Mouse (Mus musculus): ENCODE data around the gene Ppfibp1. TPM values are rescaled to one million over a fixed set of nuclear protein-coding genes. Genes with fewer than 3 reads are reported as not detected.

Gene Ppfibp1
- polyA plus RNA-seq, 1 experiment from 2014 or later = 45.7 TPM

GRCm38 (mm10) chr6:146909725-146910489 lies 21.6 kb downstream of the Ppfibp1 start:
- H3K9me3 ChIP-seq (replicated peaks; ENCODE audit: control insufficient read depth, low read length) = no peaks in the 10 kb centered on the region
- no peak overlapping the region for H3K4me2 ChIP-seq (ENCODE audit: low read depth, low read length)
- no peak overlapping the region for H3K4me3 ChIP-seq (ENCODE audit: low read depth, low read length)
- peaks cover 2% of the 10 kb centered on the region; the same call in 1 of the 2 replicates for H3K4me1 ChIP-seq (ENCODE audit: control insufficient read depth, insufficient read depth, low read length)
- no peaks in the 10 kb centered on the region for H3K27me3 ChIP-seq (ENCODE audit: control insufficient read depth, insufficient read depth, low read length)
- 83% methylated on average over 5 of the region's 5 CpGs for WGBS
- no peak for DNase-seq (ENCODE audit: low spot score)
- ATAC-seq (replicated peaks; ENCODE audit: insufficient number of reproducible peaks, low FRiP score, low TSS enrichment, low read depth) = no peak
- no peak overlapping the region for H3K9ac ChIP-seq (replicated peaks; ENCODE audit: low read length)
- no peaks in the 10 kb centered on the region for H3K36me3 ChIP-seq (replicated peaks; ENCODE audit: control insufficient read depth, insufficient read depth, low read depth, low read length)
- no peak overlapping the region for H3K27ac ChIP-seq (replicated peaks; ENCODE audit: low read depth, low read length)

- Histone ChIP-seq H3K4me2 (ENCODE audit: low read depth, low read length) (no peak overlapping the region), H3K4me3 (ENCODE audit: low read depth, low read length) (no peak overlapping the region), H3K4me1 (ENCODE audit: control insufficient read depth, insufficient read depth, low read length) (peaks cover 2% of the 10 kb centered on the region; the same call in 1 of the 2 replicates), H3K36me3 (replicated peaks; ENCODE audit: control insufficient read depth, insufficient read depth, low read depth, low read length) (no peaks in the 10 kb centered on the region), H3K27ac (replicated peaks; ENCODE audit: low read depth, low read length) (no peak overlapping the region), H3K27me3 (ENCODE audit: control insufficient read depth, insufficient read depth, low read length) (no peaks in the 10 kb centered on the region), H3K9ac (replicated peaks; ENCODE audit: low read length) (no peak overlapping the region), H3K9me3 (replicated peaks; ENCODE audit: control insufficient read depth, low read length) (no peaks in the 10 kb centered on the region)
- DNase-seq (ENCODE audit: low spot score) (no peak), ATAC-seq (replicated peaks; ENCODE audit: insufficient number of reproducible peaks, low FRiP score, low TSS enrichment, low read depth) (no peak)
- WGBS = 81% methylated on average over 2 of the region's 2 CpGs
Measured at GRCm38 (mm10) chr6:146910801-146911200, 22.5 kb downstream of the Ppfibp1 start.

GRCm38 (mm10) chr6:146912835-146913488 lies 24.7 kb downstream of the Ppfibp1 start:
- no peak overlapping the region for H3K27ac ChIP-seq (replicated peaks; ENCODE audit: low read depth, low read length)
- H3K4me1 ChIP-seq (ENCODE audit: control insufficient read depth, insufficient read depth, low read length) = peaks cover 2% of the 10 kb centered on the region; the same call in 1 of the 2 replicates
- no peaks in the 10 kb centered on the region for H3K36me3 ChIP-seq (replicated peaks; ENCODE audit: control insufficient read depth, insufficient read depth, low read depth, low read length)
- ATAC-seq (replicated peaks; ENCODE audit: insufficient number of reproducible peaks, low FRiP score, low TSS enrichment, low read depth) (no peak), DNase-seq (ENCODE audit: low spot score) (no peak)
- no peaks in the 10 kb centered on the region for H3K27me3 ChIP-seq (ENCODE audit: control insufficient read depth, insufficient read depth, low read length)
- no peaks in the 10 kb centered on the region for H3K9me3 ChIP-seq (replicated peaks; ENCODE audit: control insufficient read depth, low read length)
- no peak overlapping the region for H3K4me3 ChIP-seq (ENCODE audit: low read depth, low read length)
- no peak overlapping the region for H3K4me2 ChIP-seq (ENCODE audit: low read depth, low read length)
- 4% methylated on average over 3 of the region's 3 CpGs for WGBS
- no peak overlapping the region for H3K9ac ChIP-seq (replicated peaks; ENCODE audit: low read length)

DNA sequence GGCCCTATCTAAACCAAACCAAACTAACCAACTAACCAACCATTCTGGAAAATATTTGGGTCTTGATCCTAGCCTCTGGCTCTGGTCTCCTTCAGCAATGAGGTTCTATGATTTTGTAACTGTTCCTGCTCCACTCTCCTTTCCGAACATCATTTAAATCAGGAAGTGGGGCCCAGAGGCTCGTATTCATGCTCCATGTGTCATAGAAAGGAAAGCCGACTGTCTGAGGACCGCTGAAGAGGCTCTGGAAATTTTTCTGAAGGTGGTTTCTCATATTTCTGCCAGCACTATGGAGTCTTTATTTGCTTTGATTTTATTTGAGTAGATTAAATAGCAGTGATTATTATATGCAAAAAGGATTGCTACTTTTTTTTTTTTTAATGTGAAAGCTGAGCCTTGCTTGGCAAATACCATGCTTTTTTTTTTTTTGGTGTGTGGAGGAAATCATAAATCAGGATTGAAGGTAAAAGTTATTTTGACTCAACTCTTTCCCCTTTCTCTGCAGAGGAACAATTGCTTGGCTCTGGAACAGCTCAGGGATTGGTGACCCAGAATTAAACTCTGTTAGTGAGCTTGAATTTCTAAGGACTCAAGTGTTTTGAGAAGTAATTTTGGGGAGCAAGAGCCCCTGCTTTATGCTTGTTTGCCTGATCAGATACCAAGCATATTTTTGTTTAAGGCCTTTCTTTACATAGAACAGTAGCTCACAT lies 25.4 kb downstream of the Ppfibp1 start:
- ATAC-seq (replicated peaks; ENCODE audit: insufficient number of reproducible peaks, low FRiP score, low TSS enrichment, low read depth) (no peak), DNase-seq (ENCODE audit: low spot score) (no peak)
- H3K27me3 ChIP-seq (ENCODE audit: control insufficient read depth, insufficient read depth, low read length) = no peaks in the 10 kb centered on the region
- H3K36me3 ChIP-seq (replicated peaks; ENCODE audit: control insufficient read depth, insufficient read depth, low read depth, low read length) = no peaks in the 10 kb centered on the region
- no peak overlapping the region for H3K4me3 ChIP-seq (ENCODE audit: low read depth, low read length)
- no peaks in the 10 kb centered on the region for H3K9me3 ChIP-seq (replicated peaks; ENCODE audit: control insufficient read depth, low read length)
- 44% methylated on average over 4 of the region's 4 CpGs for WGBS
- H3K4me2 ChIP-seq (ENCODE audit: low read depth, low read length) = no peak overlapping the region
- H3K4me1 ChIP-seq (ENCODE audit: control insufficient read depth, insufficient read depth, low read length) = peaks cover 2% of the 10 kb centered on the region; the same call in 1 of the 2 replicates
- H3K9ac ChIP-seq (replicated peaks; ENCODE audit: low read length) = no peak overlapping the region
- H3K27ac ChIP-seq (replicated peaks; ENCODE audit: low read depth, low read length) = no peak overlapping the region

- Histone ChIP-seq H3K36me3 (replicated peaks; ENCODE audit: control insufficient read depth, insufficient read depth, low read depth, low read length) (no peaks in the 10 kb centered on the region), H3K9ac (replicated peaks; ENCODE audit: low read length) (no peak overlapping the region), H3K9me3 (replicated peaks; ENCODE audit: control insufficient read depth, low read length) (no peaks in the 10 kb centered on the region), H3K27me3 (ENCODE audit: control insufficient read depth, insufficient read depth, low read length) (no peaks in the 10 kb centered on the region), H3K4me1 (ENCODE audit: control insufficient read depth, insufficient read depth, low read length) (peaks cover 2% of the 10 kb centered on the region; the same call in 1 of the 2 replicates), H3K4me2 (ENCODE audit: low read depth, low read length) (no peak overlapping the region), H3K27ac (replicated peaks; ENCODE audit: low read depth, low read length) (no peak overlapping the region), H3K4me3 (ENCODE audit: low read depth, low read length) (no peak overlapping the region)
- no peak for ATAC-seq (replicated peaks; ENCODE audit: insufficient number of reproducible peaks, low FRiP score, low TSS enrichment, low read depth)
- WGBS = 92% methylated on average over 1 of the region's 1 CpGs
- DNase-seq (ENCODE audit: low spot score) = no peak
Measured at GRCm38 (mm10) chr6:146915808-146916207, 27.5 kb downstream of the Ppfibp1 start.

GRCm38 (mm10) chr6:146917396-146917795 lies 29.1 kb downstream of the Ppfibp1 start:
- Histone ChIP-seq H3K9me3 (replicated peaks; ENCODE audit: control insufficient read depth, low read length) (no peaks in the 10 kb centered on the region), H3K4me2 (ENCODE audit: low read depth, low read length) (no peak overlapping the region)
- 85% methylated on average over 3 of the region's 3 CpGs for WGBS

DNA sequence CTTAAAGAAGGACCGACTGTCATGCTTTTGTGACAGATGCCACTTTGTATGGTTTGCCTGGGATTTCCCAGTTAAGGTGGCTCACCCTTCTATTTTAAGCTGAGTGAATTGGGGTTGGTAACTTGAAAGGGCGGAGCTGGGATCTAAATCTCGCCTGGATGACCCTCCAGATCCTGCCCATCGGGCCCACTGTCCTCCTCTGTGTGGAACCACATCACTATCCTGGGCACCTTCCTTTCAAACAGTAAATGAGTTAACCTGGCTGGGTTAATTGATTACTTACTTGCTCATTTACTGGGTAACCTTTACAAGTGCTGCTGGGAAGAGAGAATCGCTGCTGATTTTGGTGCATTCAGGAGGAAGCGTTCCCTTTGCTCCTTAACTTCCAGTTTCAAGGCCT lies 30.1 kb downstream of the Ppfibp1 start:
- no peak for DNase-seq (ENCODE audit: low spot score)
- H3K4me3 ChIP-seq (ENCODE audit: low read depth, low read length) = no peak overlapping the region
- 91% methylated on average over 6 of the region's 6 CpGs for WGBS
- ATAC-seq (replicated peaks; ENCODE audit: insufficient number of reproducible peaks, low FRiP score, low TSS enrichment, low read depth) = no peak
- H3K27me3 ChIP-seq (ENCODE audit: control insufficient read depth, insufficient read depth, low read length) = no peaks in the 10 kb centered on the region
- no peak overlapping the region for H3K27ac ChIP-seq (replicated peaks; ENCODE audit: low read depth, low read length)
- no peaks in the 10 kb centered on the region for H3K9me3 ChIP-seq (replicated peaks; ENCODE audit: control insufficient read depth, low read length)
- no peaks in the 10 kb centered on the region for H3K36me3 ChIP-seq (replicated peaks; ENCODE audit: control insufficient read depth, insufficient read depth, low read depth, low read length)
- H3K9ac ChIP-seq (replicated peaks; ENCODE audit: low read length) = no peak overlapping the region
- H3K4me2 ChIP-seq (ENCODE audit: low read depth, low read length) = no peak overlapping the region
- H3K4me1 ChIP-seq (ENCODE audit: control insufficient read depth, insufficient read depth, low read length) = no peaks in the 10 kb centered on the region

More at GRCm38 (mm10) chr6:146917396-146917795, 29.1 kb downstream of the Ppfibp1 start:
- H3K9ac ChIP-seq (replicated peaks; ENCODE audit: low read length) = no peak overlapping the region
- DNase-seq (ENCODE audit: low spot score) (no peak), ATAC-seq (replicated peaks; ENCODE audit: insufficient number of reproducible peaks, low FRiP score, low TSS enrichment, low read depth) (no peak)
- H3K4me1 ChIP-seq (ENCODE audit: control insufficient read depth, insufficient read depth, low read length) = peaks cover 2% of the 10 kb centered on the region; the same call in 1 of the 2 replicates
- H3K36me3 ChIP-seq (replicated peaks; ENCODE audit: control insufficient read depth, insufficient read depth, low read depth, low read length) = no peaks in the 10 kb centered on the region
- no peak overlapping the region for H3K27ac ChIP-seq (replicated peaks; ENCODE audit: low read depth, low read length)
- H3K27me3 ChIP-seq (ENCODE audit: control insufficient read depth, insufficient read depth, low read length) = no peaks in the 10 kb centered on the region
- H3K4me3 ChIP-seq (ENCODE audit: low read depth, low read length) = no peak overlapping the region
